Mouse (Mus musculus) heart, postnatal 10 days (tissue): Measurements from ENCODE around the gene Selenov. TPM values are rescaled to one million over a fixed set of nuclear protein-coding genes. Genes with fewer than 3 reads are reported as not detected.

Experiments
- DNase-seq, 2 experiments: peaks; one replicate each; pipeline ENCODE4 v3.0.0; 2021
- intact Hi-C: fragments of 180-260 bp; cut with DNase I; formaldehyde crosslinking; loops from one replicate; pipeline ENCODE4 v1.15.1; 2025
- total RNA-seq, 2 experiments: library from RNA; stranded (reverse); gene quantifications; 2 replicates each; pipeline ENCODE4 v1.2.3; 2021

The Selenov gene
- total RNA-seq = not detected

DNA sequence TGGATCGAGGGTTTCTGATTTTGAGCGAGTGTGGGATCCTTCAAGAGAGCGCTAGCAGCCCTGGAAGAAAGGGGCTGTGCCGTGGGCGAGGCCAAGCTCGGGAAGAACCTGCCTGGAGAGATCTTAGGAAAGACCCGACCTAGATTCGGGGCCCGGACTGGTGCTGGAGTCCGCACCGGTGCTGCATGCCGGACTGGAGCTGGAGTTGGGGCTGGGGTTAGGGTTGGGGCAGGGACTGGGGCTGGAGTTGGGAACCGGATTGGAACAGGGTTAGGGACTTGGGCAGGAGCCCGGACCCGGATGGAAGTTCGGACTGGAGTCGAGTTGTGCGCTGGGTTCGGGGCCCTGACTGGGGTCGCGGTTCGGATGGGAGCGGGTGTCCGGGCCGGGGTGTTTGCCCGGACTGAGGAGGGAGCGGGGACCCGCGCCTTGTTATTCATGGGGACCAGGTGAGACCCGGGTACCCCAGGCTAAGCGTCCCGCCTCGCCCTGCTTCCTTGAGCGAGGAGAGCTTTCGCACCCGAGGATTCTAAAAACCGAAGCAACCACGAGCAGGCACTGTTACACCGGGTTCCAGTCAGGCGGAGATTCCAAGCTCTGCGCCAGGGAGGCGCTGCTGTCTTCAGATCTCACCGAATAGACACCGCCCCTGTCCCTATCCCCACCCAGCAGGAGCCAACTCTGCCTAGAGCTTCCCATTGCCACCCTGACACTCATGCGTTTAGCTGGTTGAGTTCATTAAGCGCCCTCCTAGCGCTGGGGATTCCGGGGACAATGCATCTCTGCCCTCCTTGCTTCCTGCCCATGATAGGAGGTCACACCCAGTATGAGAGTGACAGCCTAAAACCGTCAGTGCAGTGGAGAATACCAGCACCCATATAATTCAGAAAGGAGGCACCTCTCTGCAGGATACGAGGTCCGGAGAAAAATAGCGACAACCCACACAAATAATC is at the start of gene Selenov:
Gene Selenov (minus strand): TSS at position 549 of the 953 bp plus-strand sequence.
- intact Hi-C loops = no loop called here
- peak in 1 of 2 experiments; percentile 27 for DNase-seq

DNA sequence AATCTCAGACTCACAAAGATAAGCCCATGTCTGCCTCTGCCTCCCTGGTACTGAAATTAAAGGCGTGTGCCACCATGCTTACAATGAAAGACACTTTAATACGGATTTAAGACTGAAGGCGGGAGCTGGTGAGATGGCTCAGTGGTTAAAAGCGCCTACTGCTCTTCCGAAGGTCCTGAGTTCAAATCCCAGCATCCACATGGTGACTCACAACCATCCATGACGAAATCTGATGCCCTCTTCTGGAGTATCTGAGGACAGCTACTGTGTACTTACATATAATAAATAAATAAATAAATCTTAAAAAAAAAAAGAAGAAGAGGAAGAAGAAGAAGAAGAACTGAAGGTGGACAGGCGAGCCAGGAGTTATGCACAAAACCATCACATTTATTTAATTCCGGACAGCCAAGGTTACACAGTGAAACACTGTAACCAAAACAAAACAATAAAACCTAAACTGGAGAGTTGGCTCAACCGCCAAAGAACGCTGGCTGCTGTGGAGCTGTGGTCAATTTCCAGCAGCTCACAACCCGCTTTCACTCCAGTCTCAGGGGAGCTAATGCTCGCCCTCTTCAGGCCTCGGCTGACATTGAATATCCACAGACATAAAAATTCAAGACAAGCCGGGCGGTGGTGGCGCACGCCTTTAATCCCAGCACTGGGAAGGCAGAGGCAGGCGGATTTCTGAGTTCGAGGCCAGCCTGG is 48.4 kb upstream of the Selenov start:
- intact Hi-C loops = no loop called here
- peak; percentile 69 to 77 for DNase-seq

- intact Hi-C loops = no loop called here
- DNase-seq = peak; percentile 98 to 99
Measured at GRCm38 (mm10) chr7:28338108-28338998, 47.4 kb upstream of the Selenov start, which contains the start of gene Supt5. Gene Supt5, minus strand, starts transcription at chr7:28338746.

GRCm38 (mm10) chr7:28335471-28335870 is 44.5 kb upstream of the Selenov start:
- no peak for DNase-seq
- intact Hi-C loops = no loop called here

GRCm38 (mm10) chr7:28334534-28334933 is 43.5 kb upstream of the Selenov start:
- intact Hi-C loops = no loop called here

GRCm38 (mm10) chr7:28328260-28328659 is 37.3 kb upstream of the Selenov start:
- DNase-seq = no peak

More at GRCm38 (mm10) chr7:28334534-28334933, 43.5 kb upstream of the Selenov start:
- DNase-seq = no peak

DNA sequence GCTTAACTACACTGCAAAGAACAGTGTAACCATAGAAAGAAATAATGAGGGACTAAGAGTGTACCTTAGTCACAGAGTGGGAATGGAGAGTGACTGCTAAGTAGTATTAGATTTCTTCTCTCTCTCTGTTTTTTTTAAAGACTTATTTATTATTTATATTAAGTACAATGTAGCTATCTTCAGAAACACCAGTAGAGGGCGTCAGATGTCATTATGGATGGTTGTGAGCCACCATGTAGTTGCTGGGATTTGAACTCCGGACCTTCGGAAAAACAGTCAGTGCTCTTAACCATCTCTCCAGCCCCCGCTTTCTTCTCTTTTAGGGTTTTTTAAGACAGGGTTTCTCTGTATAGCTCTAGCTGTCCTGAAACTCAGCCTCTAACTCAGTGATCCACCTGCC is 35.5 kb upstream of the Selenov start:
- intact Hi-C loops = no loop called here
- DNase-seq = no peak

More at GRCm38 (mm10) chr7:28328260-28328659, 37.3 kb upstream of the Selenov start:
- intact Hi-C loops = no loop called here

- intact Hi-C loops = no loop called here
- no peak for DNase-seq
Measured at GRCm38 (mm10) chr7:28325293-28325692, 34.3 kb upstream of the Selenov start.

DNA sequence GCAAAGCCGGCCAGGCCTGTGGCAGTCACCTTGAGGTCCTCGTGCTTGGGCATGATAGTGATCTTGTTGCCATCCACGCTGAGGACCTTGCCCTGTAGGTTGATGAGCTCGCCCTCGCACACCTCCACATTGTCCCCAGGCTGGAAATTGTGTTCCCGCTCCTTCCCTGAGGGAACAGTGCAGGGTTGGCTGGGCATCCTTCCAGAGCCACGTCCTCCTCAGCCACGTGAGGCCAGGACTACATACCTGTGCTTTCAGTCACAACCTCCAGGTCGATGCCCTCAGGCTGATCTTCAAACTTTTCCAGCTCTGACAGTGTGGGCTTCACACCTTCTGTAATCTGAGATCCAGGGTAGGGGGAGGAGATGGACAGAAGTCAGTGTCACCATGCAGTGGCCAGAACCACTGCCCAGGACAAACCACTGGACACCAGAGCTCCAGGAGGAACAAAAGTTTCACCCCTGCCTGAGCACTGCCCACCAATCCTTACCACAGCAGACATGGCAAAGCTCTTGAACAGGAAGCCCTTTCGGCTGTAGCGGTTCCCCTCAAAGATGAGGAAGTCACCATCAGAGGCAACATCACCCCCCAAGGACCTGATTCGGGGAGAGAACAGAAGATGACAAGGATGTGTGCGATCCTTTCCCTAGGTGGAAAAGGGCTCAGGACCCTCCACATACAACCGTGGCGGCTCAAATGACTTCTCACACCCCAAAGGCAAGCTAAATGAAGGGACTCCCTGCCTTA is 31.2 kb upstream of the Selenov start:
- no peak for DNase-seq
- intact Hi-C loops = no loop called here

- intact Hi-C loops = no loop called here
- DNase-seq = no peak
Measured at GRCm38 (mm10) chr7:28318714-28319113, 27.7 kb upstream of the Selenov start.

- intact Hi-C loops = no loop called here
- no peak for DNase-seq
Measured at GRCm38 (mm10) chr7:28318036-28318435, 27.1 kb upstream of the Selenov start.

DNA sequence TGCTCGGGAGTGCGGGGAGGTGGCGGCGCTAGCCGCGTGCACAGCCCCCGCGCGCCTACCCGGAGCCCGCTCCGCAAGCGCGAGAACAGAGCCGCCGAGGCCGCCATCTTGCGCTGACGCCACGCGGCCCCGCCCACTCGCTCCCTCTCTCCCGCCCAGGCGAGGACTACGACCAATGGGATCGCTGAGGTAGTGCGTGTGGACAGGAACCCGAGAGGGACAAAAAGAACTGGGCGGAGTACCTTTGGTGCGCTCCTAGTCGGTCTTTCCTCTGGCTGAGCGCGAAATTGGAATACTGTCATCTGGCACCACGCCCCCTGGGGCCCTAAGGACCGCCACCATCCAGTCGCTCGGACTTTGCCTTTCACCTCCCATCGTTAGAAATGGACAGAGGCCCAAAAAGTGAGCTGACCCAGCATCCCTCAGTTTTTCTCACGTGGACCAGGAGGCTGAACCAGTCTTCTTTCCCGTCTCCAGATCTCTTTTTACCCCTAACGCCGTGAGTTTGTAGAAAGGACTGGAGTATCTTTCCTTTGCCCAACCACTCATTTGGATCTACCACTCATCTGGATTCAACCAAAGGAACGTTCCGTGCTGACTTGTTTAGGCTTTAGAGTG is 21.0 kb upstream of the Selenov start, which contains the start of gene Timm50:
Gene Timm50 (minus strand): TSS at position 147 of the 618 bp plus-strand sequence.
- peak; percentile 99 for DNase-seq
- intact Hi-C loops = loop anchor here (5.0 kb wide), 1 partner anchor 260 kb away; the partner anchor contains the start of gene Psmc4

- DNase-seq = no peak
- intact Hi-C loops = loop anchor here (5.0 kb wide), 1 partner anchor 259 kb away; the partner anchor contains the start of gene Psmc4
Measured at GRCm38 (mm10) chr7:28311151-28311925, 20.4 kb upstream of the Selenov start.

DNA sequence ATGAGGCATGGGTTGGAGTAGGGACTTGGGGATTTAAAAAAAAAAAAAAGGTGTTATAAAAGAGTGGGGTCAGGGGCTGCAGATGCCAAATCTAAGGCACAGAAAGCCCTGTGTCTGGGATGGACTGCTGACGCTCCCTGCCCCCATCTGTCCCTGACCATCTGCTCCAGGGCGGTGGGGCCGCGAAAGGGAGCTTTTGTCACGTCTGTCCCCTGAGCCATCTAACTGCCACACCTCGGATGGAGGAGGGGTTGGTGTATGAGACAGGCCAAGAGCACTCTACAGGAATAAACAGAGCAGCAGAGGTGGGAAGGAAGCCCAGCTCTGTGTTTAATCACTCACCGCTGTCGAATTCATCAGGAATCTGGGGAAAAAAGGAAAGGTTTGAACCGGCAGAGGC is 18.8 kb upstream of the Selenov start:
- intact Hi-C loops = loop anchor here (5.0 kb wide), 1 partner anchor 257 kb away; the partner anchor contains the start of gene Psmc4
- DNase-seq = no peak

- no peak for DNase-seq
- intact Hi-C loops = no loop called here
Measured at GRCm38 (mm10) chr7:28306216-28306615, 15.2 kb upstream of the Selenov start.

- no peak for DNase-seq
- intact Hi-C loops = no loop called here
Measured at GRCm38 (mm10) chr7:28305641-28306040, 14.7 kb upstream of the Selenov start.

DNA sequence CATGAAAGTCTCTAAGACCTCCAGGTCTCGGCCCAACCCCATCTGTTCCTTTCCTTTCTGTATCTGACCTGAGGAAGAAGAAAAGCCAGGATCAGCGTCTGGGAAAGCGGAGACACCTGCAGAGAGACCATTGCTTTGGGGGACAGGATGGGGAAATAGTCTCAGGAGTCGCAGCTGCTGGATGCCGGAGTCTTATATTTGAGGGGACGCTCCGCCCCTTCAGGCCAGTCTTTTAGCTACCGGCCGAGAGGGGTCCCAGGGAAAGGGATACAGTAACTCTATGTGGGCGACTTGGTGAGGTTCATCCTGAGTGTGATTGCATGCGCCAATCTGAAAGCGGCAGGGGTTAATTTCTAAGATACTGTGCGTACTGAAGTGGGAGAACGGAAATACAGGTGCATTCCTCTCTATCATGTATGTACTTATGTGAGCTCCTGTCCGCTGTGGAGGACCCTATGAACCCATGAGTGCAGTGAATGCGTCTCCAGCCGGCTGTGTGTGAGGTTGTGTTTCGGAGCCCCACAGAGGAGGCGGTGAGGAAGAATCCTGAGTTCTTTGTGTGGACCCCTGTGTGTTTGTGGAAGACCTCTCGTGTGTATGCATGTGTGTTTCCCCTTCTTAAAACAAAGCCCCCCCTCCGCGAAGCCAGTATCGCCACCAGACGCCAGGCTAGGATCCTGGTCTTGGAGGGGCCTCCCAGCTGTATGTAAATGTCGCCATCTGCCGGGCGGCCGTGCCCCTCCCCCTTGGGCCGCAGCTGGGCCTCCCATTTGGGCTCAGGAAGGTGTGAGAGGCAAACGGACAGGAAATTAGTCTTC is 10.8 kb upstream of the Selenov start, which contains the start of gene Dll3:
Gene Dll3 (minus strand): TSS at position 623 of the 818 bp plus-strand sequence.
- intact Hi-C loops = loop anchor here (2.0 to 5.0 kb wide), 2 partner anchors 23 to 90 kb away; no protein-coding TSS in a partner anchor
- DNase-seq = peak; percentile 62 to 71
